Mouse (Mus musculus) cerebellum, adult 11-12 months (tissue): ENCODE data around the gene Tmem211.

Experiments used
- DNase-seq: peaks from one replicate; pipeline ENCODE4 v3.0.0; 2022

The Tmem211 gene

GRCm38 (mm10) chr5:113226632-113227102 lies at the start of gene Tmem211:
TSS of gene Tmem211 (plus strand) at chr5:113226909.
- peak; percentile 65 for DNase-seq

DNA sequence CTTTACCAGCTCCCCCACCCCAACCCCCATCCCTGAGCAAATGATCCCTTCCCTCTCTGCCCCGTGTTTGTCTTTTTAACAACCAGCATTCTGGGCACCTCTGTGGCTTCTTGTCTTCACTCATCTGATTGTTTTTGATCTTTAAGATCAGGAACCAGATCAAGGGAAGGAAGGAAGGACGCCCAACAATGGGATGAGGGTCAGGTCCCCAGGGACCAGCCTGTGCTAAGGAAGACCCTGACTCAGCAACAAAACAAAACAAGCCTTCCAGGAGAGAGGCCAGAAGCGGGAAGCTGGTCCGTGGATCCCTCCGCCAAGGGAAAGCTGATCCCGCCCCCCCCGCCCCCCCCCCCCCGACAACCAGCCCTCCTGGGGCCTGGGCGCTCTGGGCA lies 47.3 kb upstream of the Tmem211 start:
- DNase-seq = no peak

DNA sequence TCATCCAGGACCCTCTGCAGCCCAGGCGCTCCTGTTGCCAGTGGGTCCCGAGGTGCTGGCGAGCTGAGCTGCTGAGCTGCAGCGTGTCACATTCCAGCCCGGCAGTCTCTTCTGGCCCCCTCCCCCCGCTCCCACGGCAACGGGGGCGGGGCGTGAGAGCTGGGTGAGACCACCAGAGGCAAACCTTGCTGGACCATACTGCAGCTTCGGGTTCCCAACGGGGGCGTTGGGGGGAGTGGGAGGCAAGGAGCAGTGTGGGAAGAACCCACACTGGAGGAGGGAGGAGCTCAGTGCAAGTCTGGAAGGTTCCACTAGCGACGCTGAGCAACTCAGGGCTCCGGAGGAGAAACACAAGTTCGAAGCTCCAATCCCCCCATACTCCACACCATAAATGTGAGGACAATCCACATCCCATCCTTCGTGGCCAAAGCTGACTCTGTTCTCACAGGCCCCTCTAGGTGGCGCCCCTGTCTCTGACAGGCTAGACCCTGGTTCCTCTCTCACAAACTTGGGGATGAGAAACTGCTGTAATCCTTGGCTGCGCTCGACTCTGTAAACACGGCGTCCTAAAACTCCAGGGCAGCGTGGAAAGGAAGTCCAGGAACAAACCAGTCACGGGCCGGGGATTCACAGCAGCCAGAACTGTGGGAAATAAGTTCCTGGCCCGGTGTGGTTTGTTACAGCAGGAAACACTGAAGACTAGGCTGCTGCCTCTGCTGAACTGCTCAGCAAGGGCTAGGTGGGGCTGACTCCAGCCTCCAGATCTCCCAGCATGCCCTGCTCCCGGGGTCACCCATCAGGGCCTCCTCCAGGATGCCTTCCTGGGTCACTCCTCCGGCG lies 46.6 kb upstream of the Tmem211 start:
- peak; percentile 59 for DNase-seq

DNA sequence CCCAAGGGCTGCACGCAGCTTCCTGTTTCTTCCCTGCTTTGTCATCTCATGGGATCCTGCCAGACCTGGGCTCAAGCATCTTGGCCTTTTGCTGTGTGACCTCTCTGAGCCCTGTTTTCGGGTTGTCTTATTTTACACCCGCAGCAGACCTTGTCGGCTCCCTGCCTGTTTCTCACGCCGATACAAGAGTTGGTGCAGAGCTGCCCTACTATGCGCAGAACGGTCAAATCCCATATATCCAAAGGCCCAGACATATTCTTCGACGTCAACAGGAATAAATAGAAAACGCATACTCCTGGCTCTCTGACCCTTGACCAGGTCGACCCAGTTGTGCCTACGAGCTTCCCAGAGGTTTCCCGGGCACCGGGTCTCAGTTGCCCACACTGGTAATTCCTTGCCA lies 46.0 kb upstream of the Tmem211 start:
- no peak for DNase-seq

GRCm38 (mm10) chr5:113181441-113181840 lies 45.3 kb upstream of the Tmem211 start:
- no peak for DNase-seq

DNA sequence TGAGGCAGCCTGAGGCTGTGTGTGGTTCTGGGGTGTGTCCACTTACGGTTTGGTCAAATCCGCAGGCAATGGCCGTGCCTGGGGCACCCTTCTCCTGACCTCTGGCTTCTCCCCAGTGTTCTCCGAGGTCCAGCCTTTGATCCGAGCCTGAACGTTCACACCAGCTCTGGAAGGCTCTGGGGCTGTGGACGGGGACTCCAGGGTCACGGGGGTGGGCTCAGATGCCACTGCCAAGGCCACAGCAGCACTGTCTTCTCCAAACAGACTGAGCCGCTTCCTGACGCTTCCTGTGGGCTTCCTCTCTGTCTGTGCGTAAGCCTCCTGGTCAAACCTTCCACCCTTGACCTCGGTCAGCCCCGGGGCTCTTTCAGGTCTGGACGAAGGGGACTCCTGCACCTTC lies 36.2 kb upstream of the Tmem211 start:
- DNase-seq = no peak

DNA sequence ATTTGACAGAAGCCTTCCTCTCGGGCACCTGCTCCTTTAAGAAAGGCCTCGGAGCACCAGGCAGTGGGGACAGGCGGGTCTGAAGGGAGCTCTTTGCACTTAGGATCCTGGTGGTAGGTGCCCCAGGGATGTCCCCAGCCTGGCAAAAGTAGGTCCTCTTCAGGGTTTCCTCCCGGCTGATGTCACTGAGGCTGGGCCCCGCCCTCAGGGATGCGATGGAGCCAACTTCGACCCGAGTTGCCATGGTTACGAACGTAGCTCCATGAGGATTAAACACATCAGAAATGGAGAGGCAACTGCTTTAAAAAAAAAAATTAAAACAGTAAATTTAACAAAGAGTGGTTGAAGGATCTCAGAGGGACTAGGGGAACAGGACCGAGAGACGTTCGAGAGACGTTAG lies 34.8 kb upstream of the Tmem211 start:
- no peak for DNase-seq

GRCm38 (mm10) chr5:113193762-113194161 lies 32.9 kb upstream of the Tmem211 start:
- no peak for DNase-seq

DNA sequence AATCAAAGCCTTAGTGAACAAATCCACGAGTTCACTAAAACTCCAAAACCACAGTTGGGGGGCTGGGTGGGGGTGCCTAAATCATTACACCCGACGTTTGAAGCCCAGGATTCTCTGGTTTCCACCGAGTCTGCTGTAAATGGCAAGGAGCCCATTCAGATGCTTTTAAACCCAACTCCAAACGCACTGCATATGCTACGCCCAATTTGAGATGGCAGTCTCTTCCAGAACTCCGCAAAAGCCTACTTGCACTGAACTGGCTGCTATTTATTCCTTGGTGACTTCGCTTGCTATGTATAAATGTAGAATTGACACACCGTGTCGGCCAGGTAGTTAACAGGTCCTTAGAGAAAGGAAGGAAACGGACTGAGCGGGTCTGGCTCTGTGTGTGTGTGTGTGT lies 31.3 kb upstream of the Tmem211 start:
- DNase-seq = no peak

GRCm38 (mm10) chr5:113195907-113196306 lies 30.8 kb upstream of the Tmem211 start:
- no peak for DNase-seq

GRCm38 (mm10) chr5:113196916-113197794 lies 29.6 kb upstream of the Tmem211 start:
- no peak for DNase-seq

DNA sequence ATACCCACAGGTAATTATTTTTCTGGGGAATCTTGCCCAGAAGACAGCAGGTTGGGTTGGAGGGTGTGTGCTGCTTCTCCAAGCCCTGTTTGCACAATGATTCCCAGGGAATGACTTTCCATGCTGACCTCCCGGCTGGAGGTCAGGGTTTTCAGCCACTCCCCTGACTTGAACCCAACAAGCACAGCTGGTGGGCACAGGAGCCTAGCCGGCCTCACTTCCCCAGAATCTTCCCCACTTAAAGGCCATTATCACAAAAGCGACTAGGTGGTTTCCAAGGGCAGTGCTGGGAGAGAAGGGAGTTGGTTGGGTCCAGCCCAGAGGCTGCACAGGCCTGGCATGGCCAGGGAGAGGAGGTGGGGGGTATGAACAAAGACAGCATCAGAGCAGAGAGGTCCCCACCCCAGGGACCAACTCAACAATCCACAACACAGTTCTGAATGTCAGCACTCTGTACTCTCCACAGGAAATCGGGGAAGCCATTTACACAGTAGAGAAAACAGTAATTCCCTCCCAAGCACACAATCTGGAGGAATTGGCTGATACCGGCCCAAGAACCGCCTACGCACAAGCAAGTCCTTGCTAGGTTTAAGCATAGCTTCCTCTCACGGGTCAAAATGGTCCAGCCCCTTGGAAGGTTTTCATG lies 27.5 kb upstream of the Tmem211 start:
- no peak for DNase-seq

GRCm38 (mm10) chr5:113199772-113200134 lies 27.0 kb upstream of the Tmem211 start:
- DNase-seq = no peak

DNA sequence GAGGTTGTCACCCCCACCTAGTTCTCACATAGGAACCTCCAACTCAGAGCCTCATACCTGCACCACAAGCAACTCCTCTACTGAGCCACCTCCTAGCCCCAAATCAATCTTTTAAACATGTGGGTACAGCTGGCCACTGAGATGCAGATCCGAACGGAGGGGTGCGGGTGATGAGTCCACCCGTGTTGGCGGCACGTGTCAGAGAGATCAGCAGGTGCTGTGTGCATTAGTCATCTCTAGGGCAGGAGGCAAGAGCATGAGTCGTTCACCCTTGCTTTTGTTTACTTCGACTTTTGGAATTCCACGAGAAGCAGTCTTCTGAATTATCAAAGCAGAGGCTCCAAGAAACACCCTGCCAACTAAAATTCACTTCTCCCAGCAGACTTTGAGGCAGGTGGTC lies 22.5 kb upstream of the Tmem211 start:
- DNase-seq = no peak

DNA sequence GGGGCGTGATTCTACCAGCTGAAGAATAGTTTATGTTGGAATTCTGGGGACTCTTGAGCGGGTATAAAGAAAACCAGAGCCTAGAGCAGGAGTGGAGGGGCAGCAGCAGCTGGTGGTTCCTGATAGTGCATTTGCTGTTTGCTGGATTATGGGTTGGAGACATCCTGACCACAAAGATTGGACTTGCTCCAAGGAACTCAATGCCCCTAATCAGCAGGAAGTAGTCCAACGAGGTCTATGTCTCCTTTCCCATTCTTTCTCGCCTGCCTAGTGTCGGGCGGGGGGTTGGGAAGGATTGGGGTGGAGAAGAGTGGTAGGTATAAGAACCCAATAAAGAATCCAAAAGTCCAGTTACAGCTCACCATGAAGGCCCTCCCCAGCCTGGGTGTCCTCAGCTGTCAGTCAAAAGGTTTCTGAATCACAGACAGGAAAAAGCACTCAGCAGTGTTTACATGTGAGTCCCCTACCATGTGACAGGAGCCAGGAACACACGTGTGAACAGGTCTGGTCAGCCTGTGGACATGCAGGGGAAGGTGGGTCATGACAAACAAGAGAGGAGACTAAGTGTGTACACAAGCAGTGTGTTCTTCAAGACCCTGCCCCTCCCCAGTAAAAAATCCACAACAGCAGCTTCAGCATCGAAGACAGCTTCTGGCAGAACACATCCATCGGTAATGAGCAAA lies 19.9 kb upstream of the Tmem211 start:
- no peak for DNase-seq

DNA sequence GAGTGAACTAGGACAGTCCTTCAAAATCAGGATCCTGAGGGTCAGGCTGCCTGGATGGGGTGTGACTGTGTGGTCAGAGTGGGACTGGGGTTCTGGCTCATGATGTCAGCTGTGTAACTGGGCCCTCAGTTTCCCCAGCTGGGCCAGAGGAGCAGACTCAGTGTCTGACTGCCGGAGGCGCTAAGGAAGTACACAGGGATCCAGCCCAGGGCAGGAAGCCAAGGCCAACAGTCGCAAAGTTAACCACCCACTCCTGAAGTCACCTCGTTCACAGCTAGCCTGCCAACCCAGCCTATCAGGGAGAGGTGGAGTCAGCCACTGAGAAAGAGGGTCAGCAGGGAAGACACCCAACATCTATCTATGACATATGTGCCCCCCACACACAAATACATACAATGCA lies 18.7 kb upstream of the Tmem211 start:
- no peak for DNase-seq

GRCm38 (mm10) chr5:113208622-113209400 lies 17.9 kb upstream of the Tmem211 start:
- DNase-seq = peak; percentile 42

GRCm38 (mm10) chr5:113209401-113209750 lies 17.3 kb upstream of the Tmem211 start:
- no peak for DNase-seq

- DNase-seq = no peak
Measured at GRCm38 (mm10) chr5:113209898-113210297, 16.8 kb upstream of the Tmem211 start.

- no peak for DNase-seq
Measured at GRCm38 (mm10) chr5:113210314-113210713, 16.4 kb upstream of the Tmem211 start.

- DNase-seq = no peak
Measured at GRCm38 (mm10) chr5:113212156-113212835, 14.4 kb upstream of the Tmem211 start.
